Mouse (Mus musculus) limb, embryonic 10.5 days (tissue): ENCODE results near the gene Mapk8ip3. TPM values are rescaled to one million over a fixed set of nuclear protein-coding genes. Genes with fewer than 3 reads are reported as not detected.

Experiments used
- DNase-seq: peaks from one replicate; pipeline ENCODE4 v3.0.0-alpha.2; 2017; ENCODE audit warnings: low spot score
- H3K27ac ChIP-seq: fragments of 300-500 bp; sonication (generic); 2 replicates; pipeline ENCODE4 v1.5.1; 2016; ENCODE audit warnings: mild to moderate bottlenecking
- H3K27me3 ChIP-seq: fragments of 300-500 bp; sonication (generic); 2 replicates; pipeline ENCODE4 v1.6.1; 2016; ENCODE audit warnings: low read depth, mild to moderate bottlenecking; ENCODE audit not compliant: poor library complexity, severe bottlenecking
- H3K36me3 ChIP-seq: fragments of 300-500 bp; sonication (generic); 2 replicates; pipeline ENCODE4 v1.6.1; 2016; ENCODE audit warnings: mild to moderate bottlenecking, moderate library complexity
- H3K4me1 ChIP-seq: fragments of 300-500 bp; sonication (generic); 2 replicates; pipeline ENCODE4 v1.6.1; 2016
- H3K4me3 ChIP-seq: fragments of 300-500 bp; sonication (generic); 2 replicates; pipeline ENCODE4 v1.5.1; 2016; ENCODE audit warnings: mild to moderate bottlenecking, moderate library complexity
- H3K9me3 ChIP-seq: fragments of 300-500 bp; sonication (generic); replicated peaks from 2 replicates; pipeline ENCODE4 v1.6.1; 2016; ENCODE audit warnings: mild to moderate bottlenecking
- WGBS: fragments of 180-500 bp; shearing (Covaris S2); methylation state at CpG from one replicate; pipeline ENCODE4 v1.1.7; 2016; 5-methylcytosine and 5-hydroxymethylcytosine counted together
- polyA plus RNA-seq: library from polyadenylated mRNA; unstranded; fragments of >200 nt; fragmentation: Nextera tagmentation; extraction: Ambion mirVana; gene quantifications from 2 replicates; pipeline ENCODE4 v1.2.1, GENCODE M21; 2016

Mapk8ip3 gene
- polyA plus RNA-seq, 1 experiment from 2014 or later = 39.3 TPM

DNA sequence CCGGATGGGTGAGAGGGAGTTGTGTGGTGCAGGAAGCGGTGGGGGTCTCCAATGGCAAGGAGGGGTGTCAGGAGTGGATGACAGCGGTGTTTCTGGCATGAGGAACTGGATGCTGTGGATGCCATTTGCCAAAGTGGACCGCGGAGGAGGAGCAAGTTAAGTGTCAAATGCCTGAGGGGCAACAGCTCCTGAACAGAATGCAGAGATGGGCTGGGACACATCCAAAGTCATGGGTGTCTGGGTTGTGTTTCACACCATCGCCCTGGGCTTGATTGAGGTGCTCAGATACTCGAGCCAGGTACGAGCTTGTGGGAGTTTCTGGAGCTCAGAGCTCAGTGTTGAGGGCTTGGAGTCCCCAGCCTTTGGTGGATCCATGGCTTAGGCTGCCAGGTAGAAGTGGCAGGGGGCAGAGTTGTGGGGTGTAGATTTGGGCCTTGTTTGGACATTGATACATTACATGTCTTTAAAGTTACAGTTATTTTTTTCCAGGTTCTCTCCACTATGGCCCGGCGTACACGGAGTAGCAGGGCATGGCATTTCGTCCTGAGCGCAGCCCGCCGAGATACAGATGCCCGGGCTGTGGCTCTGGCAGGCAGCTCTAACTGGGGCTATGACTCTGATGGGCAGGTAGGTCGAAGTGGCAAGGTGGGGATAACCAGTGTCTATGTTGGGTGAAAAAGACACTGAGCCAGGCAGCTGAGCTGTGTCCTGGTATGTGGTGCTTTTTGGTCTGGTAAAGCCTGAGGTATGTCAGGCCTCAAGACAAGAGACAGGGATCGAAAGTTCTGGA lies 49.3 kb downstream of the Mapk8ip3 start:
- Histone ChIP-seq H3K27ac (peak overlapping the region; percentile 82), H3K36me3 (peaks cover 64% of the 10 kb centered on the region), H3K4me3 (peak overlapping the region; percentile 89), H3K4me1 (peaks cover 24% of the 10 kb centered on the region), H3K9me3 (no peaks in the 10 kb centered on the region), H3K27me3 (no peaks in the 10 kb centered on the region)
- no peak for DNase-seq
- WGBS = 66% methylated on average over 18 of the region's 18 CpGs

DNA sequence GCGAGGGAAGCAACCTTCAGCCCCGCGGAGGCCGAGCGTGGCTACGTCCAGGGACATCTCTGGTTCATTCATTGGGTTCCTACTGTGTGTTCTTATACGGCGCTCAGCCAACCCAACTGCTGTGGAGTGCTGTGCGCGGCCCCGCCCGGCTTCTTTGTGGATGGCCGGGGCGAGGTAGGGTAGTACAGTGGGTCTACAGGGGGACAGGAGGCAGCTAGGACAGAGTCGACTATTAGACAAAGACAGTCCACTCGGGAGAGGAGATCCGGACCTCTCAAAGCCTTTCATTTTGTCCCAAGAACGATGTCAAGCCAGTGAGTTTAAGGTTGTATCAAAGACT lies 49.9 kb downstream of the Mapk8ip3 start:
- peak overlapping the region; percentile 82 for H3K27ac ChIP-seq
- WGBS = 2% methylated on average over 18 of the region's 18 CpGs
- peaks cover 60% of the 10 kb centered on the region for H3K36me3 ChIP-seq
- peaks cover 24% of the 10 kb centered on the region for H3K4me1 ChIP-seq
- no peaks in the 10 kb centered on the region for H3K27me3 ChIP-seq
- no peak for DNase-seq
- no peaks in the 10 kb centered on the region for H3K9me3 ChIP-seq
- peak overlapping the region; percentile 89 for H3K4me3 ChIP-seq

DNA sequence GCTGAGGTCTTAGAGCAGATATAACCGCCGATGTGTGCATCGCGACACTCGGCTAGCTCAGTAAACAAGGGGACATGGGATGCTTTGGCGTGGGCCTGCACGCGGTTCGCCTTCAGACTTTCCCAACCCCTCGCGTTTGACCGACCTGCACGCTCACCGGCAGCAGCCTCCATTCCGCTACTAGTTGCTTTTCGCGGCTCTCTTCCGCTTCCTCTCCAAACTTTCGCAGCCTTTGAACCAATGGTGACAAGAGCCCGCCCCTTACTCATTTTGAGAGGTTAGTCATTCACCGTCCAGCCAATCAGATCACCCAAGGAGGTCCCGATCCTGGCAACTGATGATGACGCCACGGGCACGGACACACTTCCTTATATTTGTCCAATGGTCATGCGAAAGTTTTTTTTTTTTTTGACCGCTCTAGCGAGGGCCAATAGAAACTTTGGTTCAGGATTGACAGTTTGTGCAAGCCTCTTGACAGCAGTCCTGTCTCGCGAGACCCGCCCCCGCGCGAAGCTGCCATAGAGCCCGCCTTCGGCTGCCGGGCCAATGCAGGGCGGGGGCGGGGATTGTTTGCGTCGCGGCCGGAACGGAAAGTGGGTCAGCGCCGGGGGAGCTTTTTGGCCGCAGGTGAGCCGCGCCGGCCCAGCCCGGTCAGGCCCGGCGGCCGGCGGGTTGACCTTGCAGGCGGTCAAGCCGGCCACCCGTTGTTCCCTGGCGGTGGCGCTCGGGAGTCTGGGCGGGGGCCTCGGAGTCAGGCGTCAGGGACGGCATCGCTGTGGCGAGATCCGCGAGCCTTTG lies 50.4 kb downstream of the Mapk8ip3 start, which contains the start of the genes Nubp2 and Spsb3:
Gene Nubp2, minus strand, starts transcription at position 216 of the 798 bp plus-strand sequence.
Gene Spsb3, plus strand, starts transcription at position 510 of the 798 bp plus-strand sequence.
- no peaks in the 10 kb centered on the region for H3K9me3 ChIP-seq
- H3K4me3 ChIP-seq = peak within 1 kb of the TSS; percentile 89
- H3K36me3 ChIP-seq = peaks cover 55% of the 10 kb centered on the region
- peaks cover 24% of the 10 kb centered on the region for H3K4me1 ChIP-seq
- under 1% methylated on average over 69 of the region's 69 CpGs for WGBS
- no peaks in the 10 kb centered on the region for H3K27me3 ChIP-seq
- peak; percentile 96 for DNase-seq
- peak within 1 kb of the TSS; percentile 82 for H3K27ac ChIP-seq

DNA sequence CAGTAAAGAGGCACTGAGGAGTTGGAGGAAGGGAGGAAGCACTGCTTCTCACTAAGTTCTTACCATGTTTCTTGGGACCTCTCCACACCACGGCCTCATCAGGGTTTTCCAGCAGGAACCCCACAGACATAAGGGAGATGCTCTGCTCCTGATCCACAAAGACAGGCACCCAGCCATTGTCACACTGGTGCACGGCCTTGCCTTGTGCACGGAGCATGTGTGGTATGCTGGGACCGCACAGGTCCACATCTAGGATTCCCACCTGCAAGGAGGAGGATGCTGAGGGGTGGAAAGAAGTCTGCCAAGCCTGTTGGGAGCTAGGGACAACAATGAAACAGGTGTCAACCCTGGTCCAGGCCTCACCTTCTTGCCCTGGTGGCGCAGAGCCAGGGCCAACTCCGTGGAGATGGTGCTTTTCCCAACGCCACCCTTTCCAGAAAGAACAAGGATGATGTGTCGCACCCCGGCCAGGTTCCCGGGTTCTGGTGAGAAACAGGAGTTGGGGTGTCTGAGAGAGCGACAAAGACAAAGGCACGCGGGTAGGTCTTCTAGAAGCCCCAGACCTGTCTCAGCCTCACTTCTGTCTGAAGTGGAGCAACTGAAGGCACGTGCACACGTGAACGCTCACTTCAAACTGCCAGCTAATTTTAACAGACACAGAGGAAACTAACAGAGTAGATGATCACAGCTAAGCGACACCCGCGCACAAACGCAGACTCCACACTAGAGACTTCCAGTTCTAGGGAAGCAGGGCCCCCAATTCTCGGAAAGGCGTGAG lies 51.2 kb downstream of the Mapk8ip3 start:
- Histone ChIP-seq H3K27ac (peak overlapping the region; percentile 47), H3K4me3 (peak overlapping the region; percentile 89), H3K4me1 (peaks cover 24% of the 10 kb centered on the region), H3K27me3 (no peaks in the 10 kb centered on the region), H3K9me3 (no peaks in the 10 kb centered on the region), H3K36me3 (peaks cover 47% of the 10 kb centered on the region)
- 26% methylated on average over 22 of the region's 22 CpGs for WGBS
- DNase-seq = no peak

DNA sequence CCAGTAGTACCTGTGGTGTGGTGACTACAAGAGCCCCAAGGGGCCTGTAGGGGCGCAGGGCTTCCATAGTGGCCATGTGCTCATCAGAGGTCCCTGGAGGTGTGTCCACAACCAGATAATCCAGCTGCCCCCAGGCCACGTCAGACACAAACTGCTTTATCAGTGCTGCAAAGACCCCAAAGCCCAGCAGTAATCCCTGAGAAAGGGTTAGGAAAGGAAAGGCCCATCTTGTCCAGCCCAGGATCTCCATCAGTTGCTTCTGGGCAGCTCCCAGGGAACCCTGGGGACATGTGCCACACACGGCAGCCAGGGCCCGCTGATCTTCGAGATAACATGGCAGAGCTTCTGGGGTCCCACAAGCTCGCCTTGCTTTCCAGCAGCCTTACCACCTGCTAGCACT lies 52.4 kb downstream of the Mapk8ip3 start:
- DNase-seq = no peak
- Histone ChIP-seq H3K9me3 (no peaks in the 10 kb centered on the region), H3K4me3 (no peak overlapping the region), H3K36me3 (peaks cover 35% of the 10 kb centered on the region), H3K4me1 (peaks cover 24% of the 10 kb centered on the region), H3K27me3 (no peaks in the 10 kb centered on the region), H3K27ac (no peak overlapping the region)
- WGBS = 94% methylated on average over 6 of the region's 6 CpGs

DNA sequence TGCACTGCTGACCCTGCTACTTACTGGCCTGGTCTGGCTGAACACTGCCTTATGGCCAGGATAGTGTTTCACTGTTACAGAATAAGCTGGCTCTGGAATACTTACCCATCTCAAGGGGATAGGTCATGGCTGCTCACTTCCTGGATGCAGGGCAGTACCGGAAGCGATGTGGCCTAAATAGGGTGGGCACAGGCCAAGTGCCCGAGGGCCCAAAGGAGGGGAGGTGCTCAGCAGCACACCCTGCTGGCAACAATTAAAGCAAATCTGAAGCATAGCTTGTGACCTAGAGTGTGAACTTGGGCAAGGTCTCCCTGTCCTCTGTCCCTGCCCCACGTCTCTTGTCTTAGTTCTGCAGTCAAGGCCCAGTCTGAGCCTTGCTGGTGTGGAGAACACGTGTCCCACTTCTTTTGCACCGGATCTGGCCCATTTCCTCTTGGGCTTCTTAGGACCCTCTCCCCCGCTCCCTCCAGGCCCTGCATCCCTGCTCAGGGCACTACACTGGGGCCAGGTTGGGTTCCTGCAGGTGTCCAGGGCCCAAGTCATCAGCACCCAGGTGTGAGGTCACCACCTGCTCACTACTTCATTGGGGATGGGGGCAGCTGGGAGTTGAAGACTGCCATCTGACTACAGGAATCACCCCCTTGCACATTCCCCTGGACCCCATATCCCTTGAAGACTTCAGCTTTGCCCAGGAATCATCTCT lies 54.9 kb downstream of the Mapk8ip3 start:
- Histone ChIP-seq H3K27me3 (no peaks in the 10 kb centered on the region), H3K36me3 (peaks cover 25% of the 10 kb centered on the region), H3K9me3 (no peaks in the 10 kb centered on the region), H3K27ac (no peak overlapping the region), H3K4me3 (no peak overlapping the region), H3K4me1 (peaks cover 29% of the 10 kb centered on the region)
- WGBS = 47% methylated on average over 7 of the region's 7 CpGs
- DNase-seq = no peak

DNA sequence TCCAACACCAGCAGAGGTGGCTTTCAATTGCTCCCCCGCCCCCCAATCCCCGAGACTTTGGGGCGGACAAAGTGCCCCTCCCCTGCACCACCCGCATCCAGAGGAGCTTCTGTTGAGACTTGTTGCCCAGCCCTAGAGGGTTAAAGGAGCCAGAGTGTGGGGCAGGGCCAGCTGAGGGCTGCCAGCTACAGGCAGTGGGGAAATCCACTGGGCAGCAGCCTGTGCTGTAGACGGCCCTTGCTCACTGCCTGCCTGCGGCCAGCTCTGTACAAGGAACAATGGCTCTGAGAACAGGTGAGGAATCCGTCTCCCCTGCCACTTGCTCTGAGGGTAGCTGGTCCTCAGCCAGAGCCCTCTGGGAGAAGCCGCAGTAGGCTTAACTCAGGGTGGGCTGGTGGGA lies 58.2 kb downstream of the Mapk8ip3 start:
- H3K9me3 ChIP-seq = no peaks in the 10 kb centered on the region
- DNase-seq = no peak
- H3K4me3 ChIP-seq = no peak overlapping the region
- WGBS = 74% methylated on average over 8 of the region's 8 CpGs
- no peaks in the 10 kb centered on the region for H3K27me3 ChIP-seq
- peaks cover 21% of the 10 kb centered on the region for H3K4me1 ChIP-seq
- peak overlapping the region; percentile 75 for H3K27ac ChIP-seq
- H3K36me3 ChIP-seq = peaks cover 13% of the 10 kb centered on the region

DNA sequence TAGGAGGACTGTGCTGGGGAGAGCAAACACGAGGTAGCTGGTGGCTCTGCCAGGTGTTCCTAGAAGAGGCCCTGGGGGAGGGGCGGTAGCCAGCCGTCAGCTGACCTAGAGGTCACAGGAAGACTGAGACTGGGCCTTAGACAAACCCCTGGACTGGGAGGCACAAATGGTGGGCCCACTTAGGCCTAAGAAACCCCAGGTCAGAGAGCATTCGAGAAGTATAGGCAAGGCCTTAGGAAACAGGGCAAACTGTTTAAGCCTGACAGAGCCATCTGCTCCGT lies 58.7 kb downstream of the Mapk8ip3 start:
- WGBS = 37% methylated on average over 5 of the region's 5 CpGs

DNA sequence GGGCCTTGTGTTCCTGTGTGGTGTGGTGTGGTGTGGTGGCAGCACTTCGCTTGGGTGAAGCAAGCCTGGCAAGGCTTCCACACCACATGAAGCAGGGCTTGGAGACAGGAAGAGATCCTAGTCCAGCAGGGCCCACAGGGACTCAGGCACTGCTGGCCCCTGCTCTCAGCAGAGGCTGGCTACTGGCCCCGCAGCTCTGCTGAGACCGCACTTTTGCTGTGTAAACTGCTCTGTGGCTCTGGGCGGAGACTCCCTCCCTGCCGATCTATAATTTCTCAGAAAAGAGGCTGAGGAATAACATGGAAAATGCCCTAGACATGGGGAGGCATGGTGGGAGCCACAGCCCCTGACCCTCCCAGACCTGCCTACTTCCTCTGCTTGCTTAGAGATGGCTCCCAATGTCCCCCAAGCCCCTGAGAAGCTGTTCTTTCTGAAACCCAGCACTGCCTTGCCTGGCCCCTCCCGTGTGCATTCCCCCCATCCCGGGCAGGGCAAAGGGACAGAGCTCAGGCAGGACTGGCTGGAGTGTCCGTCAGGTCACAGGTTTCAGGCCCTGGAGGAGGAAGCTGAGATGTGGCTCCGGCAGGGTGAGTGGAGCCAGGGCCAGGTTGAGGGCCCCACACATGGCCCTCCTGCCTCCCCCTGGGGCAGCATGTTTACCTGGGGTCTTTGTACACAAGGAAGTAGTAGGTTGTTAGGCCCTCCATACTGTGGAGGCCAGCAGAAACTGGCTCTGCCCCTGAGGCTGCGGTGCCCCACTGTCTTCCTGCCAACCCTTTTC lies 59.3 kb downstream of the Mapk8ip3 start:
- Histone ChIP-seq H3K9me3 (no peaks in the 10 kb centered on the region), H3K36me3 (peaks cover 3% of the 10 kb centered on the region), H3K27ac (peak overlapping the region; percentile 75), H3K4me1 (peaks cover 21% of the 10 kb centered on the region), H3K4me3 (peak overlapping the region; percentile 4; the same call in 1 of the 2 replicates), H3K27me3 (no peaks in the 10 kb centered on the region)
- DNase-seq = no peak
- 61% methylated on average over 10 of the region's 10 CpGs for WGBS

More for the DNA sequence above, 58.7 kb downstream of the Mapk8ip3 start:
- Histone ChIP-seq H3K9me3 (no peaks in the 10 kb centered on the region), H3K27ac (peak overlapping the region; percentile 75), H3K4me1 (peaks cover 21% of the 10 kb centered on the region), H3K27me3 (no peaks in the 10 kb centered on the region), H3K4me3 (peak overlapping the region; percentile 4; the same call in 1 of the 2 replicates), H3K36me3 (peaks cover 8% of the 10 kb centered on the region)
- no peak for DNase-seq

DNA sequence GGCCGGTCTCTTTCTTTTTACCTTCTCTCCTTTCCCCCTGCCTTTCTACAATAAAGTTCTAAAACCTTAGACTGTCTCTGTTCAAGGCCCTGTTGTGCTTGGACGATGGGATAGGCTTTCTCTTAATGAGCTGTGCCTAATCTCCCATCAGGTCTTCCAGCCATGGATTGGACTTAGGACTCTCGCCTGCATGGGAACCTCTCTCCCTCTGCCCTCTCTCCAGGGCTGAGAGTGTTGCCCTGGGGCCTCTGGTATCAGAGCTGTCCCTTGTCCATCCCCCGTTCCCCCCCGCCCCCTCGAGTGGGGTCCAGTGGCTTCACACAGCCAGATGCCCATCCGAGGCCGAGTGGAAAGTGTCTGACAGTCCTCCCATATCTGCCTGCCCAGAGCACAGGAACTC lies 61.8 kb downstream of the Mapk8ip3 start:
- Histone ChIP-seq H3K4me1 (peaks cover 21% of the 10 kb centered on the region), H3K27ac (no peak overlapping the region), H3K4me3 (no peak overlapping the region), H3K9me3 (no peaks in the 10 kb centered on the region), H3K36me3 (no peaks in the 10 kb centered on the region), H3K27me3 (no peaks in the 10 kb centered on the region)
- no peak for DNase-seq
- WGBS = 86% methylated on average over 8 of the region's 8 CpGs

DNA sequence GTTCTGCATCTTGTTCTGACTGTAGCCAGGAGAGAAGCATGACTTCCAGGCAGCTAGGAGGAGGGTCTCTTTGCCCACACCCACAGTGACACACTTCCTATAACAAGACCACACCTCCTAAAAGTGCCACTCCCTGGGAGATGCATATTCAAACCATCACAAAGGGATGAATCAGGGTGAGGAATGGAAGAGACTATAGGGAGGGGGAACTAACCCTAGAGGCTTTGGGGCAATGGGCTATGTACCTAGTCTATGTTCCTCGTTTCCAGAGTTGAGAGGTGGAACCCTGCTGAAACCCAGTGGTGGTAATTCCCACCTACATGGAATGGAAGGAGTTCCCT lies 62.4 kb downstream of the Mapk8ip3 start:
- peaks cover 21% of the 10 kb centered on the region for H3K4me1 ChIP-seq
- no peaks in the 10 kb centered on the region for H3K9me3 ChIP-seq
- no peak overlapping the region for H3K4me3 ChIP-seq
- no peak for DNase-seq
- no peak overlapping the region for H3K27ac ChIP-seq
- WGBS = 58% methylated on average over 1 of the region's 1 CpGs
- H3K36me3 ChIP-seq = no peaks in the 10 kb centered on the region
- H3K27me3 ChIP-seq = no peaks in the 10 kb centered on the region
